Mouse (Mus musculus) lung, embryonic 15.5 days (tissue): ENCODE results near the gene Syncrip. TPM values are rescaled to one million over a fixed set of nuclear protein-coding genes. Genes with fewer than 3 reads are reported as not detected.
"Not testable (repeated sequence)": the region's sequence is repeated elsewhere in the genome, so short reads cannot be mapped to it uniquely, and the experiment has no call there.

Source experiments
- ATAC-seq: fragments of 200-750 bp; cut with Nextera tagmentation; 2 replicates; pipeline ENCODE4 v1.8.0; 2017; ENCODE audit warnings: moderate number of reproducible peaks, borderline replicate concordance; ENCODE audit not compliant: low FRiP score, low TSS enrichment; ENCODE audit errors: extremely low read depth
- H3K27ac ChIP-seq: fragments of 300-500 bp; sonication (generic); 2 replicates; pipeline ENCODE4 v1.5.1; 2015; ENCODE audit warnings: moderate library complexity, mild to moderate bottlenecking, inconsistent platforms
- H3K27me3 ChIP-seq: fragments of 300-500 bp; sonication (generic); 2 replicates; pipeline ENCODE4 v1.6.1; 2015; ENCODE audit warnings: inconsistent platforms
- H3K36me3 ChIP-seq: fragments of 300-500 bp; sonication (generic); 2 replicates; pipeline ENCODE4 v1.6.1; 2015; ENCODE audit warnings: inconsistent platforms
- H3K4me1 ChIP-seq: fragments of 300-500 bp; sonication (generic); 2 replicates; pipeline ENCODE4 v1.6.1; 2015; ENCODE audit warnings: inconsistent platforms
- H3K4me2 ChIP-seq: fragments of 300-500 bp; sonication (generic); 2 replicates; pipeline ENCODE4 v1.6.1; 2015; ENCODE audit warnings: inconsistent platforms, mild to moderate bottlenecking, moderate library complexity
- H3K4me3 ChIP-seq: fragments of 300-500 bp; sonication (generic); 2 replicates; pipeline ENCODE4 v1.5.1; 2015; ENCODE audit warnings: mild to moderate bottlenecking, inconsistent platforms
- H3K9ac ChIP-seq: fragments of 300-500 bp; sonication (generic); 2 replicates; pipeline ENCODE4 v1.6.1; 2015; ENCODE audit warnings: inconsistent platforms
- H3K9me3 ChIP-seq: fragments of 300-500 bp; sonication (generic); 2 replicates; pipeline ENCODE4 v1.6.1; 2016; ENCODE audit warnings: inconsistent platforms
- WGBS: fragments of 180-500 bp; shearing (Covaris S2); methylation state at CpG from one replicate; pipeline ENCODE4 v1.1.7; 2015; 5-methylcytosine and 5-hydroxymethylcytosine counted together
- polyA plus RNA-seq: library from polyadenylated mRNA; unstranded; fragments of >200 nt; fragmentation: Nextera tagmentation; extraction: Ambion mirVana; gene quantifications from 2 replicates; pipeline ENCODE4 v1.2.1, GENCODE M21; 2015

Syncrip gene
- 96.0 and 108 TPM in 2 replicates for polyA plus RNA-seq

- H3K27me3 ChIP-seq, H3K36me3 ChIP-seq, H3K9me3 ChIP-seq: not testable (repeated sequence)
- peak; percentile 95 for ATAC-seq
- peak within 1 kb of the TSS; percentile 99 for H3K9ac ChIP-seq
- H3K4me3 ChIP-seq, result peak within 1 kb of the TSS; percentile 100
- H3K4me2 ChIP-seq, result peak within 1 kb of the TSS; percentile 68
- WGBS, result under 1% methylated on average over 40 of the region's 68 CpGs
- H3K27ac ChIP-seq, result peak within 1 kb of the TSS; percentile 100
- H3K4me1 ChIP-seq, result peaks cover 16% of the 10 kb centered on the region
Measured at GRCm38 (mm10) chr9:88482230-88482828, at the start of gene Syncrip. Syncrip (minus strand) TSS chr9:88482574.

GRCm38 (mm10) chr9:88529979-88530580 is 47.7 kb upstream of the Syncrip start:
- no peak overlapping the region for H3K9ac ChIP-seq
- no peak for ATAC-seq
- no peak overlapping the region for H3K4me2 ChIP-seq
- 51% methylated on average over 5 of the region's 5 CpGs for WGBS
- H3K4me3 ChIP-seq, result no peak overlapping the region
- no peaks in the 10 kb centered on the region for H3K9me3 ChIP-seq
- no peaks in the 10 kb centered on the region for H3K4me1 ChIP-seq
- H3K36me3 ChIP-seq, result no peaks in the 10 kb centered on the region
- H3K27me3 ChIP-seq, result no peaks in the 10 kb centered on the region
- no peak overlapping the region for H3K27ac ChIP-seq

- H3K4me3 ChIP-seq, result no peak overlapping the region
- WGBS, result 77% methylated on average over 3 of the region's 3 CpGs
- no peaks in the 10 kb centered on the region for H3K27me3 ChIP-seq
- no peaks in the 10 kb centered on the region for H3K4me1 ChIP-seq
- H3K27ac ChIP-seq, result no peak overlapping the region
- ATAC-seq, result no peak
- H3K4me2 ChIP-seq, result no peak overlapping the region
- no peaks in the 10 kb centered on the region for H3K36me3 ChIP-seq
- H3K9me3 ChIP-seq, result no peaks in the 10 kb centered on the region
- H3K9ac ChIP-seq, result no peak overlapping the region
Measured at GRCm38 (mm10) chr9:88529571-88529970, 47.2 kb upstream of the Syncrip start.

- H3K9ac ChIP-seq, result no peak overlapping the region
- WGBS, result 83% methylated on average over 5 of the region's 5 CpGs
Measured at GRCm38 (mm10) chr9:88528736-88529135, 46.4 kb upstream of the Syncrip start.

GRCm38 (mm10) chr9:88527956-88528355 is 45.6 kb upstream of the Syncrip start:
- Histone ChIP-seq H3K27ac (no peak overlapping the region), H3K9me3 (no peaks in the 10 kb centered on the region), H3K4me1 (no peaks in the 10 kb centered on the region), H3K4me3 (no peak overlapping the region), H3K9ac (no peak overlapping the region), H3K36me3 (no peaks in the 10 kb centered on the region), H3K4me2 (no peak overlapping the region), H3K27me3 (no peaks in the 10 kb centered on the region)
- WGBS, result 72% methylated on average over 4 of the region's 4 CpGs
- ATAC-seq, result no peak

More at GRCm38 (mm10) chr9:88528736-88529135, 46.4 kb upstream of the Syncrip start:
- Histone ChIP-seq H3K4me1 (no peaks in the 10 kb centered on the region), H3K36me3 (no peaks in the 10 kb centered on the region), H3K27me3 (no peaks in the 10 kb centered on the region), H3K27ac (no peak overlapping the region), H3K9me3 (no peaks in the 10 kb centered on the region), H3K4me3 (no peak overlapping the region), H3K4me2 (no peak overlapping the region)
- ATAC-seq, result no peak

- Histone ChIP-seq H3K9me3 (no peaks in the 10 kb centered on the region), H3K4me1 (peaks cover 9% of the 10 kb centered on the region), H3K4me3 (no peak overlapping the region), H3K27ac (no peak overlapping the region), H3K9ac (no peak overlapping the region), H3K27me3 (no peaks in the 10 kb centered on the region), H3K36me3 (peaks cover 9% of the 10 kb centered on the region), H3K4me2 (no peak overlapping the region)
- no peak for ATAC-seq
- whole genome bisulfite sequencing, result 87% methylated on average over 6 of the region's 6 CpGs
Measured at GRCm38 (mm10) chr9:88525341-88525740, 43.0 kb upstream of the Syncrip start.

GRCm38 (mm10) chr9:88524796-88525195 is 42.4 kb upstream of the Syncrip start:
- H3K27me3 ChIP-seq, result no peaks in the 10 kb centered on the region
- H3K9me3 ChIP-seq, result no peaks in the 10 kb centered on the region
- peaks cover 10% of the 10 kb centered on the region for H3K4me1 ChIP-seq
- 59% methylated on average over 3 of the region's 3 CpGs for WGBS
- no peak for ATAC-seq
- H3K4me3 ChIP-seq, result no peak overlapping the region
- H3K27ac ChIP-seq, result no peak overlapping the region
- H3K9ac ChIP-seq, result no peak overlapping the region
- peaks cover 12% of the 10 kb centered on the region for H3K36me3 ChIP-seq
- H3K4me2 ChIP-seq, result no peak overlapping the region

GRCm38 (mm10) chr9:88524367-88524766 is 42.0 kb upstream of the Syncrip start:
- no peaks in the 10 kb centered on the region for H3K27me3 ChIP-seq

GRCm38 (mm10) chr9:88523335-88523668 is 40.9 kb upstream of the Syncrip start:
- peak overlapping the region; percentile 58 for H3K9ac ChIP-seq
- peak overlapping the region; percentile 61 for H3K4me3 ChIP-seq
- H3K4me1 ChIP-seq, result peaks cover 10% of the 10 kb centered on the region
- no peaks in the 10 kb centered on the region for H3K27me3 ChIP-seq
- peak overlapping the region; percentile 90 for H3K27ac ChIP-seq
- H3K9me3 ChIP-seq, result no peaks in the 10 kb centered on the region
- 1% methylated on average over 16 of the region's 16 CpGs for WGBS
- H3K4me2 ChIP-seq, result peak overlapping the region; percentile 82
- H3K36me3 ChIP-seq, result peaks cover 12% of the 10 kb centered on the region
- no peak for ATAC-seq

More at GRCm38 (mm10) chr9:88524367-88524766, 42.0 kb upstream of the Syncrip start:
- ATAC-seq, result no peak
- Histone ChIP-seq H3K4me2 (no peak overlapping the region), H3K4me1 (peaks cover 10% of the 10 kb centered on the region), H3K27ac (no peak overlapping the region), H3K36me3 (peaks cover 12% of the 10 kb centered on the region), H3K9ac (no peak overlapping the region), H3K4me3 (no peak overlapping the region), H3K9me3 (no peaks in the 10 kb centered on the region)
- 93% methylated on average over 2 of the region's 2 CpGs for WGBS

- H3K9me3 ChIP-seq, result no peaks in the 10 kb centered on the region
- H3K4me2 ChIP-seq, result peak overlapping the region; percentile 82
- ATAC-seq, result peak; percentile 96
- WGBS, result under 1% methylated on average over 69 of the region's 69 CpGs
- H3K36me3 ChIP-seq, result peaks cover 12% of the 10 kb centered on the region
- H3K4me1 ChIP-seq, result peaks cover 10% of the 10 kb centered on the region
- H3K27me3 ChIP-seq, result no peaks in the 10 kb centered on the region
- H3K4me3 ChIP-seq, result peak overlapping the region; percentile 61
- H3K27ac ChIP-seq, result peak overlapping the region; percentile 90
- H3K9ac ChIP-seq, result peak overlapping the region; percentile 77
Measured at GRCm38 (mm10) chr9:88522569-88523334, 40.4 kb upstream of the Syncrip start.

GRCm38 (mm10) chr9:88521961-88522568 is 39.7 kb upstream of the Syncrip start:
- H3K4me3 ChIP-seq, result peak overlapping the region; percentile 61
- no peak for ATAC-seq
- H3K27ac ChIP-seq, result peak overlapping the region; percentile 78
- peaks cover 12% of the 10 kb centered on the region for H3K36me3 ChIP-seq
- peak overlapping the region; percentile 48 for H3K4me2 ChIP-seq
- no peaks in the 10 kb centered on the region for H3K9me3 ChIP-seq
- under 1% methylated on average over 10 of the region's 10 CpGs for WGBS
- H3K9ac ChIP-seq, result peak overlapping the region; percentile 77
- H3K4me1 ChIP-seq, result peaks cover 10% of the 10 kb centered on the region
- H3K27me3 ChIP-seq, result no peaks in the 10 kb centered on the region
